Mouse (Mus musculus): ENCODE data around the gene Mrpl33.

DNA sequence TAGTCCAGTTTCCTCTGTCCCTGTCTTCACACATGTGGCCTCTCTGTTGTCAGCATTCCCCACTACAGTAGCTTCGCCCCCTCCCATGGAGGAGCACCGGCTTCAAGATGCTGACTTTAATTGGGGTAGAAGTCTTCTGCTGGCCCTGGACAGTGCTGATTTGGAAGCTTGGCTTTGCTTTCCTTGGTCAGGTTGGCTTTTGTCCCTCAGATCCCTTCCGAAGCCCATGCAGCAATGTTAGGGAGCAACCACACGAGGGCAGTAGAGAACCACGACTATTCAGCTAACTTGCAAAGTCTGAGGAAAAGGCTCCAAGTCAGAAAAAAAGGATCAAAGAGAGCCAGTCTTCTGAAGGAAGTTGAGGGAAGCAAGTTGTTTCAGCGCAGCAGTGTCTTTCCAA, 33.2 kb upstream of the Mrpl33 start:
- TF ChIP-seq CTCF (IDR thresholded peaks at IDR 0.05) (peak; percentile 95), EP300 (IDR thresholded peaks at IDR 0.05; ENCODE audit: insufficient read depth, low read depth, low read length) (peak; percentile 98), POLR2A (IDR thresholded peaks at IDR 0.05; ENCODE audit: insufficient read depth, low read depth, low read length) (no peak)
